In genomic region chr9:122296169-122296568, GRCm38 (mm10) we compare ENCODE assay signal across 22 mouse cellular contexts. TPM values are rescaled to one million over a fixed set of nuclear protein-coding genes. Genes with fewer than 3 reads are reported as not detected.
DNase-seq lines count a peak whose midpoint lies in the region; ATAC-seq and TF ChIP-seq lines count a peak whose summit lies in the region.
"Had no signal": no experiment of that assay in that cellular context is flagged by ENCODE, and none has a peak within 500 bp of the region (broad histone marks: within the 10 kb centered on the region; RNA-seq: fewer than 3 reads in every experiment).

No protein-coding gene starts in this region.

- H3K9me3 ChIP-seq in midbrain, embryonic 11.5 days (ENCODE audit: control insufficient read depth, low read length): no peaks in the 10 kb centered on the region
- H3K9me3 ChIP-seq in midbrain, embryonic 10.5 days (replicated peaks): no peaks in the 10 kb centered on the region
- H3K9me3 ChIP-seq in MEL (replicated peaks; ENCODE audit: insufficient read depth, low read length): no peaks in the 10 kb centered on the region
- H3K9me3 ChIP-seq: embryonic facial prominence, embryonic 10.5 days; embryonic facial prominence, embryonic 12.5 days; forebrain, embryonic 13.5 days; forebrain, embryonic 15.5 days; G1E had no signal

- peak in 1 of 2 experiments; percentile 43; a peak in 2 of 4 replicates for TF ChIP-seq EP300 in MEL (IDR thresholded peaks at IDR 0.05; ENCODE audit: low read depth in 1 of 2, low read length in 2 of 2)

- no peak for TF ChIP-seq POLR2A in MEL (IDR thresholded peaks at IDR 0.05; ENCODE audit: control insufficient read depth in 1 of 2, insufficient read depth in 1 of 2, low read depth in 1 of 2, low read length in 2 of 2, poor library complexity in 1 of 2)

- H3K4me3 ChIP-seq in midbrain, embryonic 11.5 days (ENCODE audit: low read depth, low read length): no peak overlapping the region
- H3K4me3 ChIP-seq in midbrain, embryonic 10.5 days: no peak overlapping the region
- H3K4me3 ChIP-seq in MEL (ENCODE audit: control insufficient read depth in 1 of 2, insufficient read depth in 1 of 2, low read depth in 2 of 2, low read length in 2 of 2): no peak overlapping the region
- H3K4me3 ChIP-seq: embryonic facial prominence, embryonic 10.5 days; embryonic facial prominence, embryonic 12.5 days; forebrain, embryonic 13.5 days; forebrain, embryonic 15.5 days had no signal

- no peak overlapping the region for H3K27ac ChIP-seq in midbrain, embryonic 11.5 days (ENCODE audit: low read depth, low read length)
- H3K27ac ChIP-seq in midbrain, embryonic 10.5 days (replicated peaks): no peak overlapping the region
- H3K27ac ChIP-seq in MEL (ENCODE audit: control insufficient read depth, low read depth, low read length): no peak overlapping the region
- H3K27ac ChIP-seq: embryonic facial prominence, embryonic 10.5 days; embryonic facial prominence, embryonic 12.5 days; forebrain, embryonic 13.5 days; forebrain, embryonic 15.5 days had no signal

- no peak overlapping the region for H3K4me2 ChIP-seq in midbrain, embryonic 11.5 days
- H3K4me2 ChIP-seq: embryonic facial prominence, embryonic 12.5 days; forebrain, embryonic 13.5 days; forebrain, embryonic 15.5 days had no signal

- no peak for TF ChIP-seq CTCF in MEL (IDR thresholded peaks at IDR 0.05 in 2 of 3, conservative IDR thresholded peaks at IDR 0.05 in 1 of 3; ENCODE audit: control insufficient read depth in 1 of 3, insufficient read depth in 1 of 3, low read depth in 2 of 3, low read length in 3 of 3, poor library complexity in 1 of 3, severe bottlenecking in 1 of 3)

- peaks cover 11% of the 10 kb centered on the region for H3K4me1 ChIP-seq in midbrain, embryonic 11.5 days (ENCODE audit: control insufficient read depth, insufficient read depth, low read length)
- peaks cover 20% of the 10 kb centered on the region for H3K4me1 ChIP-seq in midbrain, embryonic 10.5 days
- H3K4me1 ChIP-seq in MEL (ENCODE audit: control insufficient read depth in 1 of 2, insufficient read depth in 2 of 2, low read length in 2 of 2): peaks cover 0 to 2% of the 10 kb centered on the region in 2 experiments; a peak in 1 of 4 replicates
- H3K4me1 ChIP-seq: embryonic facial prominence, embryonic 12.5 days had no signal

- H3K9ac ChIP-seq in midbrain, embryonic 11.5 days (ENCODE audit: low read length): no peak overlapping the region
- H3K9ac ChIP-seq in MEL (ENCODE audit: control insufficient read depth, low read depth, low read length, poor library complexity, severe bottlenecking): no peak overlapping the region
- H3K9ac ChIP-seq: embryonic facial prominence, embryonic 12.5 days; forebrain, embryonic 13.5 days; forebrain, embryonic 15.5 days; forebrain, postnatal 0 days had no signal

- H3K79me2 ChIP-seq in MEL (ENCODE audit: control insufficient read depth, insufficient read depth, low read length, poor library complexity): no peaks in the 10 kb centered on the region; the same call in 1 of the 2 replicates

- H3K36me3 ChIP-seq in midbrain, embryonic 11.5 days (ENCODE audit: control insufficient read depth, insufficient read depth, low read length): no peaks in the 10 kb centered on the region
- H3K36me3 ChIP-seq in midbrain, embryonic 10.5 days: no peaks in the 10 kb centered on the region
- H3K36me3 ChIP-seq in MEL (ENCODE audit: control insufficient read depth in 1 of 2, insufficient read depth in 2 of 2, low read length in 2 of 2): peaks cover 0 to 2% of the 10 kb centered on the region in 2 experiments; a peak in 1 of 4 replicates
- H3K36me3 ChIP-seq: embryonic facial prominence, embryonic 10.5 days; embryonic facial prominence, embryonic 12.5 days; forebrain, embryonic 15.5 days; G1E had no signal

- no peak for TF ChIP-seq RAD21 in MEL (IDR thresholded peaks at IDR 0.05; ENCODE audit: low read depth, low read length)

- no peaks in the 10 kb centered on the region for H3K27me3 ChIP-seq in midbrain, embryonic 11.5 days (ENCODE audit: control insufficient read depth, insufficient read depth, low read length)
- H3K27me3 ChIP-seq in midbrain, embryonic 10.5 days (ENCODE audit: low read depth, poor library complexity, severe bottlenecking): no peaks in the 10 kb centered on the region
- H3K27me3 ChIP-seq in MEL (ENCODE audit: control insufficient read depth in 1 of 2, insufficient read depth in 2 of 2, low read length in 2 of 2): peaks cover 4 to 7% of the 10 kb centered on the region in 2 experiments; a peak in 3 of 4 replicates
- H3K27me3 ChIP-seq: CH12.LX; embryonic facial prominence, embryonic 12.5 days; forebrain, embryonic 13.5 days; forebrain, embryonic 15.5 days had no signal

- DNase-seq in midbrain, embryonic 11.5 days (ENCODE audit: low spot score, missing footprints): peak; percentile 39
- no peak for DNase-seq in midbrain, embryonic 10.5 days (ENCODE audit: low spot score)
- peak; percentile 10 for DNase-seq in MEL (ENCODE audit: low read depth, low spot score)
- DNase-seq in naive thymus-derived CD4-positive, alpha-beta T cell, adult 2 months (ENCODE audit: low read depth): peak; percentile 39
- DNase-seq in thymus, postnatal 14 days: no peak
- DNase-seq in left cerebral cortex, adult 11 months (ENCODE audit: low spot score): no peak
- DNase-seq: adrenal gland, adult 2 months; adrenal gland, postnatal 10 days; adrenal gland, postnatal 25 days; cerebellum, adult 11-12 months; cerebellum, adult 2 months; cerebellum, adult 9-10 months; cerebellum, postnatal 10 days; cerebellum, postnatal 25 days; forebrain, postnatal 0 days had no signal

- WGBS in midbrain, embryonic 11.5 days: 92% methylated on average over 5 of the region's 5 CpGs
- WGBS in midbrain, embryonic 10.5 days: 92% methylated on average over 5 of the region's 5 CpGs

- ATAC-seq in midbrain, embryonic 11.5 days (ENCODE audit: low FRiP score): no peak
- ATAC-seq: CD4-positive, CD25-positive, alpha-beta regulatory T cell, adult 4 months; forebrain, embryonic 13.5 days; forebrain, embryonic 15.5 days; forebrain, postnatal 0 days had no signal

TF ChIP-seq in MEL, 35 proteins besides CTCF, POLR2A, EP300 and RAD21:
- peak; percentile 95 for TF ChIP-seq RCOR1 (IDR thresholded peaks at IDR 0.05; ENCODE audit: low read depth, low read length)
- TF ChIP-seq TAL1 (IDR thresholded peaks at IDR 0.05; ENCODE audit: low read length): peak; percentile 24; the same call in 1 of the 2 replicates
- TF ChIP-seq MAFK (IDR thresholded peaks at IDR 0.05; ENCODE audit: borderline replicate concordance, low read depth, low read length): no peak
- TF ChIP-seq GATA1 (IDR thresholded peaks at IDR 0.05; ENCODE audit: low read depth, low read length): peak; percentile 54
- no peak for TF ChIP-seq MEF2A (IDR thresholded peaks at IDR 0.05; ENCODE audit: extremely low read depth, insufficient replicate concordance, low read depth, low read length, poor library complexity, severe bottlenecking)
TF ChIP-seq in MEL: peak in this region for 3.

RNA-seq across cellular contexts. Expression of gene Ano10, which starts 1.9 kb away (rescaled TPM):
- polyA plus RNA-seq in midbrain, embryonic 11.5 days (2014; fragmentation: Nextera tagmentation; extraction: Ambion mirVana): 39.4 and 46.3 TPM in 2 replicates
- polyA plus RNA-seq in midbrain, embryonic 10.5 days (2016; fragmentation: Nextera tagmentation; extraction: Ambion mirVana): 33.9 and 42.0 TPM in 2 replicates
- 0.29 and 0.54 TPM in 2 replicates for total RNA-seq in MEL (2012; rRNA removed)
- 1 to 10 TPM in 1 of 2 experiments, not detected in 1; 3.1 TPM for polyA plus RNA-seq in MEL (2012; ENCODE audit: insufficient read depth in 1 of 2, insufficient read length in 2 of 2, low read depth in 1 of 2, low replicate concordance in 2 of 2, missing spikeins in 1 of 2)

RNA-seq across cellular contexts. Expression of gene Abhd5, which starts 55.2 kb away (rescaled TPM):
- polyA plus RNA-seq in midbrain, embryonic 11.5 days (2014; fragmentation: Nextera tagmentation; extraction: Ambion mirVana): 19.9 and 20.0 TPM in 2 replicates
- polyA plus RNA-seq in midbrain, embryonic 10.5 days (2016; fragmentation: Nextera tagmentation; extraction: Ambion mirVana): 16.9 and 18.0 TPM in 2 replicates
- total RNA-seq in MEL (2012; rRNA removed): 14.2 and 14.3 TPM in 2 replicates
- polyA plus RNA-seq in MEL (2012; ENCODE audit: insufficient read depth in 1 of 2, insufficient read length in 2 of 2, low read depth in 1 of 2, low replicate concordance in 2 of 2, missing spikeins in 1 of 2): 10 to 100 TPM in 1 of 2 experiments, not detected in 1; 20.2 TPM

Comparison
In these comparisons a context has a peak if more than half of its experiments do, and no peak if none do; other contexts are left out.
1. DNase-seq: peak in midbrain, embryonic 11.5 days (single experiment), MEL (single experiment) and naive thymus-derived CD4-positive, alpha-beta T cell, adult 2 months (single experiment); none in midbrain, embryonic 10.5 days (single experiment), thymus, postnatal 14 days (single experiment) and left cerebral cortex, adult 11 months (single experiment).